Mouse (Mus musculus) heart, adult 2 months (tissue): ENCODE results near the gene Cd200r4. TPM values are rescaled to one million over a fixed set of nuclear protein-coding genes. Genes with fewer than 3 reads are reported as not detected.

ENCODE experiments used
- DNase-seq, 2 experiments: peaks; one replicate each; pipeline ENCODE4 v3.0.0; 2021
- H3K27ac ChIP-seq: fragments of 200-600 bp; 2 replicates; pipeline ENCODE4 v1.8.1; 2022
- H3K27me3 ChIP-seq: fragments of 200-500 bp; 2 replicates; pipeline ENCODE4 v1.6.1; 2012; ENCODE audit warnings: mild to moderate bottlenecking, low read length, inconsistent platforms, mixed read lengths; ENCODE audit not compliant: control insufficient read depth, insufficient read depth
- H3K36me3 ChIP-seq: fragments of 200-500 bp; 2 replicates; pipeline ENCODE4 v1.6.1; 2012; ENCODE audit warnings: low read length, inconsistent platforms; ENCODE audit not compliant: control insufficient read depth, insufficient read depth
- H3K4me1 ChIP-seq: fragments of 200-500 bp; 2 replicates; pipeline ENCODE4 v1.6.1; 2011; ENCODE audit warnings: low read length; ENCODE audit not compliant: control insufficient read depth, insufficient read depth
- H3K4me3 ChIP-seq: fragments of 200-600 bp; 2 replicates; pipeline ENCODE4 v1.8.1; 2022
- H3K79me2 ChIP-seq: fragments of 200-500 bp; replicated peaks from 2 replicates; pipeline ENCODE4 v1.6.1; 2012; ENCODE audit warnings: mild to moderate bottlenecking, inconsistent platforms, low read length, moderate library complexity, mixed read lengths; ENCODE audit not compliant: control insufficient read depth, insufficient read depth
- H3K9ac ChIP-seq: fragments of 200-500 bp; 2 replicates; pipeline ENCODE4 v1.6.1; 2012; ENCODE audit warnings: low read depth, mild to moderate bottlenecking, control low read depth, inconsistent platforms, low read length, mixed read lengths
- CTCF ChIP-seq: fragments of 200-600 bp; IDR thresholded peaks from 2 replicates; pipeline ENCODE4 v1.8.1; 2022; ENCODE audit warnings: antibody characterized with exemption, mild to moderate bottlenecking, moderate library complexity
- EP300 ChIP-seq: fragments of 200-500 bp; IDR thresholded peaks from 2 replicates; pipeline ENCODE4 v1.6.1; 2011; ENCODE audit warnings: low read depth, low read length, control low read depth; ENCODE audit not compliant: insufficient read depth
- POLR2A ChIP-seq: fragments of 200-500 bp; IDR thresholded peaks from 2 replicates; pipeline ENCODE4 v1.6.1; 2011; ENCODE audit warnings: mild to moderate bottlenecking, low read depth, low read length, control low read depth; ENCODE audit not compliant: insufficient read depth
- WGBS: fragments of 180-500 bp; shearing (Covaris S2); methylation state at CpG from one replicate; pipeline ENCODE4 v1.1.7; 2018; 5-methylcytosine and 5-hydroxymethylcytosine counted together
- intact Hi-C: fragments of 180-260 bp; cut with DNase I; formaldehyde crosslinking; loops from one replicate; pipeline ENCODE4 v1.15.1; 2025
- long read RNA-seq: library from polyadenylated mRNA; stranded (forward); transcript quantifications from one replicate; pipeline ENCODE4 v2.0.0, GENCODE M21; 2021
- polyA plus RNA-seq: library from polyadenylated mRNA; depleted of rRNA; stranded (reverse); fragments of >200 nt; gene quantifications from 2 replicates; pipeline ENCODE4 v1.2.3, GENCODE M21; 2012; rRNA removed
- total RNA-seq, 2 experiments: library from RNA; stranded (reverse); gene quantifications; 2 replicates each; pipeline ENCODE4 v1.2.3; 2021

Cd200r4 gene
- not detected for total RNA-seq
- polyA plus RNA-seq = 0.16 TPM in 1 of 2 replicates, not detected in the other
- long read RNA-seq = 0 reads

GRCm38 (mm10) chr16:44811544-44811943 is at the start of gene Cd200r4:
Cd200r4 (plus strand) TSS chr16:44811733.
- TF ChIP-seq POLR2A (no peak), EP300 (no peak), CTCF (no peak)
- intact Hi-C loops = no loop called here
- Histone ChIP-seq H3K36me3 (no peaks in the 10 kb centered on the region), H3K4me1 (no peaks in the 10 kb centered on the region), H3K9ac (no peak within 1 kb of the TSS), H3K27me3 (no peaks in the 10 kb centered on the region), H3K4me3 (no peak within 1 kb of the TSS), H3K27ac (no peak within 1 kb of the TSS), H3K79me2 (no peaks in the 10 kb centered on the region)
- DNase-seq = no peak
- 82% methylated on average over 3 of the region's 3 CpGs for WGBS

- no peaks in the 10 kb centered on the region for H3K36me3 ChIP-seq
- no peaks in the 10 kb centered on the region for H3K27me3 ChIP-seq
- H3K4me1 ChIP-seq = no peaks in the 10 kb centered on the region
- 26% methylated on average over 1 of the region's 1 CpGs for WGBS
- no peak overlapping the region for H3K9ac ChIP-seq
- DNase-seq = no peak
- no peak overlapping the region for H3K27ac ChIP-seq
- intact Hi-C loops = no loop called here
- TF ChIP-seq CTCF (peak; percentile 54), EP300 (no peak)
- no peaks in the 10 kb centered on the region for H3K79me2 ChIP-seq
- H3K4me3 ChIP-seq = no peak overlapping the region
Observed at GRCm38 (mm10) chr16:44761811-44762210, 49.7 kb upstream of the Cd200r4 start.

GRCm38 (mm10) chr16:44765555-44766319 is 45.8 kb upstream of the Cd200r4 start, which contains the start of gene Cd200r1:
Cd200r1 (plus strand) TSS chr16:44765736.
- no peak within 1 kb of the TSS for H3K27ac ChIP-seq
- H3K27me3 ChIP-seq = no peaks in the 10 kb centered on the region
- H3K4me3 ChIP-seq = no peak within 1 kb of the TSS
- WGBS = 54% methylated on average over 22 of the region's 22 CpGs
- H3K79me2 ChIP-seq = no peaks in the 10 kb centered on the region
- no peaks in the 10 kb centered on the region for H3K4me1 ChIP-seq
- peak within 1 kb of the TSS; percentile 54; the same call in 1 of the 2 replicates for H3K9ac ChIP-seq
- DNase-seq = peak in 1 of 2 experiments; percentile 26
- intact Hi-C loops = loop anchor here (5.0 kb wide), 1 partner anchor 257 kb away; no protein-coding TSS in a partner anchor
- no peak for TF ChIP-seq POLR2A
- TF ChIP-seq CTCF = no peak
- no peak for TF ChIP-seq EP300
- H3K36me3 ChIP-seq = no peaks in the 10 kb centered on the region

DNA sequence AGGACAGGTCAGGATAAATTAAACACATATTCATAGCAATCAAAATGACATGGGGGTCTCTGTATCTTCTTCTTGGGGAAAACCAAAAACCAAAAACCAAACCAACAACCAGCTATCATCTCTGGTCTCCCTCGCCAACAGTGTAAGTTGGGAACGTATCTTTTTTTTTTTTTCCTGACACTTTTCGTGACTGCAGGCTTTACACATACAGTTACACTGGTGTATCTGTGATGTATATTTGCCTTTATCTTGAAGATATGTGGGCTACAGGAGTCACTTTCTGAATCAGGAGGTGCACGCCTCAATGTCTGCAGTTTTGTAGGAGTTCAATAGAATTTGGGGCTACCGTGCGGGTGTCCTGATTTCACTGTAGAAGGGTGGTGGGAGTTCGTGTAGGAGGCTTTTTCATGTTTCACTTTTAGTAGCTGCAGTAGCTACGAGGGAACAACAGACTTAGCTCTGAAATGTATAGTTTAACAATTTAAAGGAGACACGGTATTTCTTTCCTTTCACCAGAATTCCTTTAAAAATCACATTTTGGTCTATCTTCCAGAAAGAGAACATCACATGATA is 45.1 kb upstream of the Cd200r4 start:
- TF ChIP-seq EP300 = no peak
- no peak for TF ChIP-seq POLR2A
- no peak for TF ChIP-seq CTCF
- Histone ChIP-seq H3K27ac (no peak overlapping the region), H3K4me3 (no peak overlapping the region), H3K9ac (no peak overlapping the region), H3K36me3 (no peaks in the 10 kb centered on the region), H3K27me3 (no peaks in the 10 kb centered on the region), H3K4me1 (no peaks in the 10 kb centered on the region), H3K79me2 (no peaks in the 10 kb centered on the region)
- 57% methylated on average over 9 of the region's 9 CpGs for WGBS
- no peak for DNase-seq
- intact Hi-C loops = loop anchor here (5.0 kb wide), 1 partner anchor 256 kb away; no protein-coding TSS in a partner anchor

- DNase-seq = no peak
- no peak for TF ChIP-seq EP300
- TF ChIP-seq POLR2A = no peak
- TF ChIP-seq CTCF = no peak
- WGBS = 80% methylated on average over 7 of the region's 7 CpGs
- Histone ChIP-seq H3K4me1 (no peaks in the 10 kb centered on the region), H3K9ac (no peak overlapping the region), H3K27ac (no peak overlapping the region), H3K4me3 (no peak overlapping the region), H3K27me3 (no peaks in the 10 kb centered on the region), H3K36me3 (no peaks in the 10 kb centered on the region), H3K79me2 (no peaks in the 10 kb centered on the region)
- intact Hi-C loops = loop anchor here (5.0 kb wide), 1 partner anchor 255 kb away; no protein-coding TSS in a partner anchor
Observed at GRCm38 (mm10) chr16:44767506-44767905, 44.0 kb upstream of the Cd200r4 start.

DNA sequence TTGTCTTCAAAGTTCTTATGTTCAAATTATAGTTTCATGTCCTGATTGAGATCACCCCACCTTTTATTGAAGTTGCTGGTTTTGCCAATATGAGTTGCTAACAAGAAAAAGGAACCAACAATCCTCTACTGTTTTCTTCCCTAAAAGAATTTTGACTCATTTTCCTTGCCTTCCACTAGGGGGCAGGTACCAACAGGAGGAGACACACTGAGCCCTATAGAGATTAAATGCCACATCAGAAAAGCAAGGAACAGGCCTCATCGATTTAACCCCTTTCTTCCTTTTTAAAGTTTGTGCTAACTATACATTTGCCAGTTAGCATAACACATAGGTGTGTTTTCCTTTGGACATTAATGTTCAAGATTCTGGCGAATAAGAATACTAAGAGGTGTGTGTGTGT is 43.6 kb upstream of the Cd200r4 start:
- H3K79me2 ChIP-seq = no peaks in the 10 kb centered on the region
- TF ChIP-seq CTCF = peak; percentile 80
- TF ChIP-seq POLR2A = no peak
- H3K27me3 ChIP-seq = no peaks in the 10 kb centered on the region
- no peak overlapping the region for H3K9ac ChIP-seq
- DNase-seq = no peak
- intact Hi-C loops = loop anchor here (1.0 to 5.0 kb wide), 3 partner anchors 254 to 355 kb away; no protein-coding TSS in a partner anchor
- no peaks in the 10 kb centered on the region for H3K36me3 ChIP-seq
- no peak overlapping the region for H3K4me3 ChIP-seq
- 38% methylated on average over 2 of the region's 2 CpGs for WGBS
- no peak overlapping the region for H3K27ac ChIP-seq
- H3K4me1 ChIP-seq = no peaks in the 10 kb centered on the region
